19 mouse cellular contexts compared by ENCODE assay signal in genomic region chr1:60998008-60998557, GRCm38 (mm10). TPM values are rescaled to one million over a fixed set of nuclear protein-coding genes. Genes with fewer than 3 reads are reported as not detected.
DNase-seq lines count a peak whose midpoint lies in the region; ATAC-seq and TF ChIP-seq lines count a peak whose summit lies in the region.
"Had no signal": no experiment of that assay in that cellular context is flagged by ENCODE, and none has a peak within 500 bp of the region (broad histone marks: within the 10 kb centered on the region; RNA-seq: fewer than 3 reads in every experiment).

No protein-coding gene starts in this region.

- H3K4me2 ChIP-seq in heart, embryonic 16.5 days (ENCODE audit: low read depth, low read length): no peak overlapping the region
- no peak overlapping the region for H3K4me2 ChIP-seq in limb, embryonic 14.5 days (replicated peaks; ENCODE audit: low read depth, low read length, severe bottlenecking)
- H3K4me2 ChIP-seq: embryonic facial prominence, embryonic 13.5 days; forebrain, embryonic 13.5 days; liver, embryonic 15.5 days had no signal

- H3K36me3 ChIP-seq in heart, embryonic 16.5 days (ENCODE audit: control insufficient read depth, insufficient read depth): no peaks in the 10 kb centered on the region
- no peaks in the 10 kb centered on the region for H3K36me3 ChIP-seq in limb, embryonic 14.5 days (ENCODE audit: control insufficient read depth, insufficient read depth, low read length)
- H3K36me3 ChIP-seq in limb, embryonic 10.5 days: no peaks in the 10 kb centered on the region
- H3K36me3 ChIP-seq: embryonic facial prominence, embryonic 13.5 days; liver, embryonic 15.5 days had no signal

- WGBS in heart, embryonic 16.5 days: 72% methylated on average over 3 of the region's 3 CpGs
- WGBS in limb, embryonic 14.5 days: 79% methylated on average over 3 of the region's 3 CpGs
- WGBS in limb, embryonic 10.5 days: 96% methylated on average over 3 of the region's 3 CpGs

- no peaks in the 10 kb centered on the region for H3K9me3 ChIP-seq in heart, embryonic 16.5 days (replicated peaks; ENCODE audit: control insufficient read depth, low read length)
- H3K9me3 ChIP-seq in limb, embryonic 14.5 days (ENCODE audit: control insufficient read depth, low read length): no peaks in the 10 kb centered on the region
- H3K9me3 ChIP-seq in limb, embryonic 10.5 days (replicated peaks): no peaks in the 10 kb centered on the region
- H3K9me3 ChIP-seq: embryonic facial prominence, embryonic 13.5 days; forebrain, embryonic 13.5 days; liver, embryonic 15.5 days had no signal

- no peak overlapping the region for H3K9ac ChIP-seq in heart, embryonic 16.5 days (ENCODE audit: low read length)
- no peak overlapping the region for H3K9ac ChIP-seq in limb, embryonic 14.5 days (ENCODE audit: low read depth, low read length, severe bottlenecking)
- H3K9ac ChIP-seq: embryonic facial prominence, embryonic 13.5 days; forebrain, embryonic 13.5 days; liver, embryonic 15.5 days had no signal

- intact Hi-C loops in heart, postnatal 25 days (cut with DNase I): no loop called here

- peaks cover 15% of the 10 kb centered on the region for H3K4me1 ChIP-seq in heart, embryonic 16.5 days (ENCODE audit: control insufficient read depth, insufficient read depth, low read length)
- H3K4me1 ChIP-seq in limb, embryonic 14.5 days (ENCODE audit: control insufficient read depth, insufficient read depth, low read length): no peaks in the 10 kb centered on the region
- H3K4me1 ChIP-seq in limb, embryonic 10.5 days: no peaks in the 10 kb centered on the region
- H3K4me1 ChIP-seq: embryonic facial prominence, embryonic 13.5 days; forebrain, embryonic 13.5 days; liver, embryonic 15.5 days had no signal

- H3K4me3 ChIP-seq in heart, embryonic 16.5 days (ENCODE audit: low read length): no peak overlapping the region
- no peak overlapping the region for H3K4me3 ChIP-seq in limb, embryonic 14.5 days (replicated peaks; ENCODE audit: low read length)
- H3K4me3 ChIP-seq in limb, embryonic 10.5 days: no peak overlapping the region
- H3K4me3 ChIP-seq: embryonic facial prominence, embryonic 13.5 days; forebrain, embryonic 13.5 days; liver, embryonic 15.5 days had no signal

- peak overlapping the region; percentile 43; the same call in 1 of the 2 replicates for H3K27ac ChIP-seq in heart, embryonic 16.5 days (ENCODE audit: low read length)
- H3K27ac ChIP-seq in limb, embryonic 14.5 days (replicated peaks; ENCODE audit: low read depth, low read length): no peak overlapping the region
- no peak overlapping the region for H3K27ac ChIP-seq in limb, embryonic 10.5 days
- H3K27ac ChIP-seq: embryonic facial prominence, embryonic 13.5 days; forebrain, embryonic 13.5 days; liver, embryonic 15.5 days; macrophage had no signal

- no peak for ATAC-seq in heart, embryonic 16.5 days (replicated peaks; ENCODE audit: extremely low read depth, insufficient read depth, low FRiP score)
- ATAC-seq in limb, embryonic 14.5 days (ENCODE audit: low FRiP score, low read depth): no peak
- no peak for ATAC-seq in granulocyte monocyte progenitor cell, adult 5-6 weeks (replicated peaks; ENCODE audit: poor library complexity, severe bottlenecking)
- ATAC-seq: forebrain, embryonic 13.5 days had no signal

- no peaks in the 10 kb centered on the region for H3K27me3 ChIP-seq in heart, embryonic 16.5 days (ENCODE audit: control insufficient read depth, insufficient read depth, low read length)
- no peaks in the 10 kb centered on the region for H3K27me3 ChIP-seq in limb, embryonic 14.5 days (ENCODE audit: control insufficient read depth, insufficient read depth, low read length)
- no peaks in the 10 kb centered on the region for H3K27me3 ChIP-seq in limb, embryonic 10.5 days (ENCODE audit: low read depth, poor library complexity, severe bottlenecking)
- H3K27me3 ChIP-seq: CH12.LX; embryonic facial prominence, embryonic 13.5 days; forebrain, embryonic 13.5 days; liver, embryonic 15.5 days had no signal

- no peak for TF ChIP-seq POLR2A in limb, embryonic 14.5 days (IDR thresholded peaks at IDR 0.05; ENCODE audit: borderline replicate concordance, extremely low read depth, insufficient read depth, insufficient read length)

- DNase-seq in heart, postnatal 25 days (ENCODE audit: low spot score): no peak
- peak; percentile 18 for DNase-seq in limb, embryonic 14.5 days (ENCODE audit: low spot score)
- DNase-seq in limb, embryonic 10.5 days (ENCODE audit: low spot score): no peak
- peak; percentile 4 to 12 for DNase-seq in cerebellum, adult 18-20 months
- peak; percentile 6 to 31 for DNase-seq in cerebellum, postnatal 36 days
- DNase-seq: adrenal gland, adult 2 months; gastrocnemius, postnatal 36 days; heart, postnatal 36 days; kidney, postnatal 25 days; left cerebral cortex, postnatal 4 days; right cerebral cortex, postnatal 4 days; thymus, postnatal 36 days had no signal

RNA-seq across cellular contexts. Expression of gene Icos, which starts 20.4 kb away (rescaled TPM):
- 0.62 and 1.2 TPM in 2 replicates for polyA plus RNA-seq in heart, embryonic 16.5 days (2015; fragmentation: Nextera tagmentation; extraction: Ambion mirVana)
- total RNA-seq in heart, postnatal 25 days (2021): under 1 TPM; 0.18 to 0.25 TPM
- 0.54 and 0.62 TPM in 2 replicates for polyA plus RNA-seq in limb, embryonic 14.5 days (2012; rRNA removed)
- 0.65 and 0.77 TPM in 2 replicates for polyA plus RNA-seq in limb, embryonic 14.5 days (2014; fragmentation: Nextera tagmentation; extraction: Ambion mirVana)
- not detected in 2 replicates for polyA plus RNA-seq in limb, embryonic 10.5 days (2016; fragmentation: Nextera tagmentation; extraction: Ambion mirVana)
- not detected in 2 replicates for total RNA-seq in granulocyte monocyte progenitor cell, adult 5-6 weeks (2014; fragmentation: Nextera tagmentation)
- not detected in 2 replicates for total RNA-seq in granulocyte monocyte progenitor cell, adult 5-6 weeks (2017)
- total RNA-seq: gastrocnemius, postnatal 36 days had no signal

Comparison
In these comparisons a context has a peak if more than half of its experiments do, and no peak if none do; other contexts are left out.
1. DNase-seq: peak in limb, embryonic 14.5 days (single experiment), cerebellum, adult 18-20 months (2 of 2) and cerebellum, postnatal 36 days (2 of 2); none in heart, postnatal 25 days (single experiment) and limb, embryonic 10.5 days (single experiment).